15 mouse cellular contexts compared by ENCODE assay signal in the genomic region with DNA sequence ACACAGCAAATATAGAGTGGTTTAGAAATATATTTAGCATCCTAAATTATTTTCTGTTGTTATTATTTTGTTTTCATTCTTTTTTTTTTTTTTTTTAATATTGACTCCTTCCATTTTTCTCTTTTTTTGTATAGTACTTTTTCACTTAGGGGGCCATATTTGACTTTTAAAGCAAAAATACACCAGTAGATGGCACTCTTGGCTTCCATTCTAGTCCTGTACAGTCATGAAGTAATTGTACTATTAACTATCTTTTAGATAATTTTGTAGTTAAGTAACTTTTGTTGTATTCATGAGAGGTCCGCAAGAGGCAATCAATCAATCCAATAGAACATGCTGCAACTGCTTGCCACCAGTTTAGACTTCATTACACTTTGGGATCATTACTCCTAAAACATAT. TPM values are rescaled to one million over a fixed set of nuclear protein-coding genes. Genes with fewer than 3 reads are reported as not detected.
DNase-seq lines count a peak whose midpoint lies in the region; ATAC-seq and TF ChIP-seq lines count a peak whose summit lies in the region.
"Had no signal": no experiment of that assay in that cellular context is flagged by ENCODE, and none has a peak within 500 bp of the region (broad histone marks: within the 10 kb centered on the region; RNA-seq: fewer than 3 reads in every experiment).

No protein-coding gene starts in this region.

- peak; percentile 45 for TF ChIP-seq CTCF in hindbrain, postnatal 0 days (IDR thresholded peaks at IDR 0.05; ENCODE audit: low read depth)

- WGBS in hindbrain, postnatal 0 days: 85% methylated on average over 1 of the region's 1 CpGs
- WGBS in hindbrain, embryonic 16.5 days: 83% methylated on average over 1 of the region's 1 CpGs
- WGBS in embryonic facial prominence, embryonic 14.5 days: 89% methylated on average over 1 of the region's 1 CpGs
- WGBS in kidney, embryonic 16.5 days: 85% methylated on average over 1 of the region's 1 CpGs

- H3K4me2 ChIP-seq in hindbrain, postnatal 0 days (ENCODE audit: low read depth, low read length): no peak overlapping the region
- no peak overlapping the region for H3K4me2 ChIP-seq in hindbrain, embryonic 16.5 days (ENCODE audit: low read length)
- H3K4me2 ChIP-seq in embryonic facial prominence, embryonic 14.5 days (ENCODE audit: low read depth, low read length): no peak overlapping the region
- H3K4me2 ChIP-seq in kidney, embryonic 16.5 days (replicated peaks; ENCODE audit: low read depth, low read length): no peak overlapping the region
- H3K4me2 ChIP-seq: embryonic facial prominence, embryonic 13.5 days; kidney, embryonic 15.5 days; neural tube, embryonic 13.5 days had no signal

- H3K4me1 ChIP-seq in hindbrain, postnatal 0 days (ENCODE audit: insufficient read depth, low read length): no peaks in the 10 kb centered on the region
- H3K4me1 ChIP-seq in hindbrain, embryonic 16.5 days (ENCODE audit: control insufficient read depth, insufficient read depth, low read depth, low read length): no peaks in the 10 kb centered on the region
- no peaks in the 10 kb centered on the region for H3K4me1 ChIP-seq in embryonic facial prominence, embryonic 14.5 days (ENCODE audit: control insufficient read depth, insufficient read depth, low read length)
- H3K4me1 ChIP-seq in kidney, embryonic 16.5 days (ENCODE audit: insufficient read depth, low read length): no peaks in the 10 kb centered on the region
- H3K4me1 ChIP-seq: embryonic facial prominence, embryonic 13.5 days; kidney, embryonic 15.5 days; neural tube, embryonic 13.5 days had no signal

- H3K4me3 ChIP-seq in hindbrain, postnatal 0 days (ENCODE audit: low read length): no peak overlapping the region
- no peak overlapping the region for H3K4me3 ChIP-seq in hindbrain, embryonic 16.5 days (ENCODE audit: low read length)
- H3K4me3 ChIP-seq in embryonic facial prominence, embryonic 14.5 days (ENCODE audit: low read depth, low read length): no peak overlapping the region
- H3K4me3 ChIP-seq in kidney, embryonic 16.5 days (ENCODE audit: low read length): no peak overlapping the region
- H3K4me3 ChIP-seq: embryonic facial prominence, embryonic 13.5 days; kidney, embryonic 15.5 days; neural tube, embryonic 13.5 days had no signal

- no peak for ATAC-seq in hindbrain, postnatal 0 days
- no peak for ATAC-seq in hindbrain, embryonic 16.5 days
- ATAC-seq in CD4-positive, CD25-positive, alpha-beta regulatory T cell, adult 4 months: peak; percentile 47
- no peak for ATAC-seq in embryonic facial prominence, embryonic 14.5 days (ENCODE audit: low read depth)
- ATAC-seq in kidney, embryonic 16.5 days (ENCODE audit: low FRiP score, low TSS enrichment): no peak

- no peaks in the 10 kb centered on the region for H3K27me3 ChIP-seq in hindbrain, postnatal 0 days (ENCODE audit: insufficient read depth, low read length)
- no peaks in the 10 kb centered on the region for H3K27me3 ChIP-seq in hindbrain, embryonic 16.5 days (replicated peaks; ENCODE audit: control insufficient read depth, insufficient read depth, low read length)
- no peaks in the 10 kb centered on the region for H3K27me3 ChIP-seq in embryonic facial prominence, embryonic 14.5 days (replicated peaks; ENCODE audit: control insufficient read depth, insufficient read depth, low read length)
- no peaks in the 10 kb centered on the region for H3K27me3 ChIP-seq in kidney, embryonic 16.5 days (ENCODE audit: insufficient read depth, low read length)
- H3K27me3 ChIP-seq: embryonic facial prominence, embryonic 13.5 days; kidney, embryonic 15.5 days; neural tube, embryonic 13.5 days had no signal

- peaks cover 59% of the 10 kb centered on the region for H3K36me3 ChIP-seq in hindbrain, postnatal 0 days (ENCODE audit: insufficient read depth, low read length)
- H3K36me3 ChIP-seq in hindbrain, embryonic 16.5 days (ENCODE audit: control insufficient read depth, insufficient read depth, low read length): peaks cover 52% of the 10 kb centered on the region
- peaks cover 76% of the 10 kb centered on the region for H3K36me3 ChIP-seq in embryonic facial prominence, embryonic 14.5 days (ENCODE audit: control insufficient read depth, insufficient read depth, low read length)
- H3K36me3 ChIP-seq in kidney, embryonic 16.5 days (ENCODE audit: insufficient read depth, low read length): peaks cover 62% of the 10 kb centered on the region

- no peak overlapping the region for H3K9ac ChIP-seq in hindbrain, postnatal 0 days (replicated peaks; ENCODE audit: low read length)
- H3K9ac ChIP-seq in hindbrain, embryonic 16.5 days (ENCODE audit: low read depth, low read length): no peak overlapping the region
- H3K9ac ChIP-seq in embryonic facial prominence, embryonic 14.5 days (ENCODE audit: low read depth, low read length): no peak overlapping the region
- H3K9ac ChIP-seq in kidney, embryonic 16.5 days (replicated peaks; ENCODE audit: low read length): no peak overlapping the region
- H3K9ac ChIP-seq: embryonic facial prominence, embryonic 13.5 days; kidney, embryonic 15.5 days; neural tube, embryonic 13.5 days had no signal

- no peaks in the 10 kb centered on the region for H3K9me3 ChIP-seq in hindbrain, postnatal 0 days (ENCODE audit: low read length)
- H3K9me3 ChIP-seq in hindbrain, embryonic 16.5 days (ENCODE audit: control insufficient read depth, low read length): no peaks in the 10 kb centered on the region
- H3K9me3 ChIP-seq in embryonic facial prominence, embryonic 14.5 days (ENCODE audit: control insufficient read depth, low read length): no peaks in the 10 kb centered on the region
- H3K9me3 ChIP-seq in kidney, embryonic 16.5 days (ENCODE audit: low read length): peaks cover 4% of the 10 kb centered on the region; the same call in 1 of the 2 replicates
- H3K9me3 ChIP-seq: embryonic facial prominence, embryonic 13.5 days; kidney, embryonic 15.5 days; neural tube, embryonic 13.5 days had no signal

- DNase-seq in hindbrain, postnatal 0 days (ENCODE audit: low spot score): peak; percentile 73
- DNase-seq in 3T3-L1 (ENCODE audit: low read depth, low spot score): peak; percentile 80
- peak; percentile 23 for DNase-seq in embryonic facial prominence, embryonic 14.5 days (ENCODE audit: low spot score)
- DNase-seq in B cell, adult 2 months: no peak
- DNase-seq in spleen, postnatal 14 days (ENCODE audit: low spot score in 2 of 2): no peak
- DNase-seq: thymus, postnatal 4 days had no signal

- no peak overlapping the region for H3K27ac ChIP-seq in hindbrain, postnatal 0 days
- no peak overlapping the region for H3K27ac ChIP-seq in hindbrain, embryonic 16.5 days (ENCODE audit: low read depth, low read length)
- no peak overlapping the region for H3K27ac ChIP-seq in embryonic facial prominence, embryonic 14.5 days (replicated peaks; ENCODE audit: low read depth, low read length)
- no peak overlapping the region for H3K27ac ChIP-seq in kidney, embryonic 16.5 days (ENCODE audit: low read length)
- H3K27ac ChIP-seq: embryonic facial prominence, embryonic 13.5 days; kidney, embryonic 15.5 days; macrophage; neural tube, embryonic 13.5 days had no signal

RNA-seq across cellular contexts. Expression of a gene that starts 8.6 kb away (rescaled TPM):
- 9.1 and 11.2 TPM in 2 replicates for total RNA-seq in hindbrain, postnatal 0 days (2014; rRNA removed)
- polyA plus RNA-seq in hindbrain, postnatal 0 days (2015; fragmentation: Nextera tagmentation; extraction: Ambion mirVana): 82.5 and 90.6 TPM in 2 replicates
- 90.2 and 90.6 TPM in 2 replicates for polyA plus RNA-seq in hindbrain, embryonic 16.5 days (2015; fragmentation: Nextera tagmentation; extraction: Ambion mirVana)
- polyA plus RNA-seq in CD4-positive, CD25-positive, alpha-beta regulatory T cell, adult 4 months (2017; shearing (Covaris generic)): 100 to 1,000 TPM; 112 to 118 TPM
- polyA plus RNA-seq in embryonic facial prominence, embryonic 14.5 days (2014; fragmentation: Nextera tagmentation; extraction: Ambion mirVana): 126 and 128 TPM in 2 replicates
- 161 and 169 TPM in 2 replicates for polyA plus RNA-seq in kidney, embryonic 16.5 days (2015; fragmentation: Nextera tagmentation; extraction: Ambion mirVana)

RNA-seq across cellular contexts. Expression of a gene that starts 11.3 kb away (rescaled TPM):
- total RNA-seq in hindbrain, postnatal 0 days (2014; rRNA removed): not detected in 2 replicates
- polyA plus RNA-seq in hindbrain, postnatal 0 days (2015; fragmentation: Nextera tagmentation; extraction: Ambion mirVana): not detected in 2 replicates
- polyA plus RNA-seq in hindbrain, embryonic 16.5 days (2015; fragmentation: Nextera tagmentation; extraction: Ambion mirVana): not detected in 2 replicates
- not detected for polyA plus RNA-seq in CD4-positive, CD25-positive, alpha-beta regulatory T cell, adult 4 months (2017; shearing (Covaris generic))
- not detected in 2 replicates for polyA plus RNA-seq in embryonic facial prominence, embryonic 14.5 days (2014; fragmentation: Nextera tagmentation; extraction: Ambion mirVana)
- not detected in 2 replicates for polyA plus RNA-seq in kidney, embryonic 16.5 days (2015; fragmentation: Nextera tagmentation; extraction: Ambion mirVana)
- polyA plus RNA-seq: embryonic facial prominence, embryonic 13.5 days; heart, embryonic 16.5 days; kidney, embryonic 15.5 days; macrophage had no signal

RNA-seq across cellular contexts. Expression of a gene that starts 13.6 kb away (rescaled TPM):
- not detected in 2 replicates for total RNA-seq in hindbrain, postnatal 0 days (2014; rRNA removed)
- not detected in 2 replicates for polyA plus RNA-seq in hindbrain, postnatal 0 days (2015; fragmentation: Nextera tagmentation; extraction: Ambion mirVana)
- not detected in 2 replicates for polyA plus RNA-seq in hindbrain, embryonic 16.5 days (2015; fragmentation: Nextera tagmentation; extraction: Ambion mirVana)
- polyA plus RNA-seq in CD4-positive, CD25-positive, alpha-beta regulatory T cell, adult 4 months (2017; shearing (Covaris generic)): not detected
- not detected in 2 replicates for polyA plus RNA-seq in embryonic facial prominence, embryonic 14.5 days (2014; fragmentation: Nextera tagmentation; extraction: Ambion mirVana)
- not detected in 2 replicates for polyA plus RNA-seq in kidney, embryonic 16.5 days (2015; fragmentation: Nextera tagmentation; extraction: Ambion mirVana)
- polyA plus RNA-seq: heart, embryonic 16.5 days; kidney, embryonic 15.5 days; macrophage; neural tube, embryonic 13.5 days had no signal

RNA-seq across cellular contexts. Expression of a gene that starts 39.6 kb away (rescaled TPM):
- total RNA-seq in hindbrain, postnatal 0 days (2014; rRNA removed): not detected in 2 replicates
- polyA plus RNA-seq in hindbrain, postnatal 0 days (2015; fragmentation: Nextera tagmentation; extraction: Ambion mirVana): not detected in 2 replicates
- polyA plus RNA-seq in hindbrain, embryonic 16.5 days (2015; fragmentation: Nextera tagmentation; extraction: Ambion mirVana): not detected in 2 replicates
- polyA plus RNA-seq in CD4-positive, CD25-positive, alpha-beta regulatory T cell, adult 4 months (2017; shearing (Covaris generic)): not detected
- polyA plus RNA-seq in embryonic facial prominence, embryonic 14.5 days (2014; fragmentation: Nextera tagmentation; extraction: Ambion mirVana): not detected in 2 replicates
- polyA plus RNA-seq in kidney, embryonic 16.5 days (2015; fragmentation: Nextera tagmentation; extraction: Ambion mirVana): not detected in 2 replicates
- total RNA-seq: left cerebral cortex, postnatal 25 days had no signal
- polyA plus RNA-seq: embryonic facial prominence, embryonic 13.5 days; heart, embryonic 16.5 days; kidney, embryonic 15.5 days; macrophage; neural tube, embryonic 13.5 days had no signal

RNA-seq across cellular contexts. Expression of a gene that starts 40.8 kb away (rescaled TPM):
- 0.10 TPM in 1 of 2 replicates, not detected in the other for total RNA-seq in hindbrain, postnatal 0 days (2014; rRNA removed)
- 0.18 and 0.28 TPM in 2 replicates for polyA plus RNA-seq in hindbrain, postnatal 0 days (2015; fragmentation: Nextera tagmentation; extraction: Ambion mirVana)
- 0.31 and 0.37 TPM in 2 replicates for polyA plus RNA-seq in hindbrain, embryonic 16.5 days (2015; fragmentation: Nextera tagmentation; extraction: Ambion mirVana)
- polyA plus RNA-seq in CD4-positive, CD25-positive, alpha-beta regulatory T cell, adult 4 months (2017; shearing (Covaris generic)): not detected
- 0.09 and 0.51 TPM in 2 replicates for polyA plus RNA-seq in embryonic facial prominence, embryonic 14.5 days (2014; fragmentation: Nextera tagmentation; extraction: Ambion mirVana)
- 0.12 TPM in 1 of 2 replicates, not detected in the other for polyA plus RNA-seq in kidney, embryonic 16.5 days (2015; fragmentation: Nextera tagmentation; extraction: Ambion mirVana)
- total RNA-seq: left cerebral cortex, postnatal 25 days had no signal
- polyA plus RNA-seq: embryonic facial prominence, embryonic 13.5 days; heart, embryonic 16.5 days; macrophage had no signal

Comparison
In these comparisons a context has a peak if more than half of its experiments do, and no peak if none do; other contexts are left out.
1. DNase-seq: peak in hindbrain, postnatal 0 days (single experiment), 3T3-L1 (single experiment) and embryonic facial prominence, embryonic 14.5 days (single experiment); none in B cell, adult 2 months (0 of 2) and spleen, postnatal 14 days (0 of 2).